Mouse (Mus musculus) liver, postnatal 0 days (tissue): ENCODE data around the gene Slc12a8. TPM values are rescaled to one million over a fixed set of nuclear protein-coding genes. Genes with fewer than 3 reads are reported as not detected.

ENCODE experiments used
- ATAC-seq: fragments of 200-750 bp; cut with Nextera tagmentation; 2 replicates; pipeline ENCODE4 v1.8.0; 2017; ENCODE audit warnings: mild to moderate bottlenecking, moderate library complexity
- DNase-seq: peaks from one replicate; pipeline ENCODE4 v3.0.0-alpha.2; 2016
- H3K27ac ChIP-seq: fragments of 300-500 bp; sonication (generic); 2 replicates; pipeline ENCODE4 v1.5.1; 2014; ENCODE audit warnings: antibody characterized with exemption, moderate library complexity, mild to moderate bottlenecking, low read depth
- H3K27me3 ChIP-seq: fragments of 300-500 bp; sonication (generic); 2 replicates; pipeline ENCODE4 v1.6.1; 2014; ENCODE audit warnings: low read length, control low read depth, mixed read lengths; ENCODE audit not compliant: insufficient read depth
- H3K36me3 ChIP-seq: fragments of 300-500 bp; sonication (generic); replicated peaks from 2 replicates; pipeline ENCODE4 v1.6.1; 2014; ENCODE audit warnings: mild to moderate bottlenecking, control low read depth, low read length, moderate library complexity, mixed read lengths; ENCODE audit not compliant: insufficient read depth
- H3K4me1 ChIP-seq: fragments of 300-500 bp; sonication (generic); 2 replicates; pipeline ENCODE4 v1.6.1; 2014; ENCODE audit warnings: antibody characterized with exemption, mild to moderate bottlenecking, control low read depth; ENCODE audit not compliant: insufficient read depth
- H3K4me2 ChIP-seq: fragments of 300-500 bp; sonication (generic); 2 replicates; pipeline ENCODE4 v1.6.1; 2014; ENCODE audit warnings: low read depth, mild to moderate bottlenecking, low read length, moderate library complexity, mixed read lengths
- H3K4me3 ChIP-seq: fragments of 300-500 bp; sonication (generic); 2 replicates; pipeline ENCODE4 v1.5.1; 2014; ENCODE audit warnings: low read depth, low read length
- H3K9ac ChIP-seq: fragments of 300-500 bp; sonication (generic); replicated peaks from 2 replicates; pipeline ENCODE4 v1.6.1; 2014; ENCODE audit warnings: mild to moderate bottlenecking, moderate library complexity
- H3K9me3 ChIP-seq: fragments of 300-500 bp; sonication (generic); 2 replicates; pipeline ENCODE4 v1.6.1; 2016; ENCODE audit warnings: mild to moderate bottlenecking, control low read depth, low read length, mixed read lengths
- CTCF ChIP-seq: sonication (generic); IDR thresholded peaks from 2 replicates; pipeline ENCODE4 v1.5.1; 2016; ENCODE audit warnings: antibody characterized with exemption, low read depth
- EP300 ChIP-seq: IDR thresholded peaks from 2 replicates; pipeline ENCODE4 v1.6.1; 2016; ENCODE audit warnings: antibody characterized with exemption, low read depth, mild to moderate bottlenecking
- WGBS: fragments of 180-500 bp; shearing (Covaris S2); extraction: QIAGEN DNeasy Blood & Tissue Kit; methylation state at CpG from one replicate; pipeline ENCODE4 v1.1.7; 2014; ENCODE audit not compliant: insufficient replicate concordance; 5-methylcytosine and 5-hydroxymethylcytosine counted together
- polyA plus RNA-seq: library from polyadenylated mRNA; unstranded; fragments of >200 nt; fragmentation: Nextera tagmentation; extraction: Ambion mirVana; gene quantifications from 2 replicates; pipeline ENCODE4 v1.2.1, GENCODE M21; 2015

Slc12a8 gene
- polyA plus RNA-seq, 1 experiment from 2014 or later: 0.18 TPM

DNA sequence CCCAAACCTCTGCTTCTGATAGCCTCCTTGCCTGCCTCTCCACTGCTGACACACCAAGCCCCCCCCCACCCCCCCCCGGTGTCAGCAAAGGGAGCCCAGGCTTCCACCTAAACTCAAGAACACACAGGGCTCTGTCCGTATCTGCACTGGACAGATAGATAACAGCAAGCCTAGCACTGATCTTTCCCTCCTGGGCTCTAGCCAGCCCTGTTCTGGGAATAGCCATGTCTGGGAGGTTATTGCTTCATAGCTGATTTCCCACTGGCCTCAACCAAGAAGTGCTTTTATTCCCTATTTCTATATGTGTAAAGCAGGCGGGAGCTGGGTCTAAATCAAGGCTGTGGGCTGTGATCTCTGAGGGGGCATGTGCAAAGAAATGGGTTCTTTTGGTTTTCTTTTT is 61.3 kb downstream of the Slc12a8 start:
- TF ChIP-seq EP300 (no peak), CTCF (no peak)
- DNase-seq (no peak), ATAC-seq (no peak)

GRCm38 (mm10) chr16:33580331-33580730 is 63.2 kb downstream of the Slc12a8 start:
- WGBS: 66% methylated on average over 2 of the region's 2 CpGs
- Histone ChIP-seq H3K27ac (peak overlapping the region; percentile 29; the same call in 1 of the 2 replicates), H3K4me1 (peaks cover 8% of the 10 kb centered on the region), H3K36me3 (no peaks in the 10 kb centered on the region), H3K27me3 (no peaks in the 10 kb centered on the region), H3K4me2 (no peak overlapping the region), H3K4me3 (no peak overlapping the region), H3K9me3 (no peaks in the 10 kb centered on the region), H3K9ac (no peak overlapping the region)
- no peak for ATAC-seq
- DNase-seq: no peak
- TF ChIP-seq EP300: no peak
- TF ChIP-seq CTCF: no peak

More for the DNA sequence above, 61.3 kb downstream of the Slc12a8 start:
- no peak overlapping the region for H3K4me2 ChIP-seq
- no peak overlapping the region for H3K9ac ChIP-seq
- H3K27me3 ChIP-seq: no peaks in the 10 kb centered on the region
- H3K27ac ChIP-seq: no peak overlapping the region
- H3K4me3 ChIP-seq: no peak overlapping the region
- 58% methylated on average over 3 of the region's 3 CpGs for WGBS
- H3K4me1 ChIP-seq: 0 out of 2 replicates have a peak, but pooled peaks cover 2% of the 10 kb centered on the region
- H3K36me3 ChIP-seq: no peaks in the 10 kb centered on the region
- H3K9me3 ChIP-seq: no peaks in the 10 kb centered on the region

DNA sequence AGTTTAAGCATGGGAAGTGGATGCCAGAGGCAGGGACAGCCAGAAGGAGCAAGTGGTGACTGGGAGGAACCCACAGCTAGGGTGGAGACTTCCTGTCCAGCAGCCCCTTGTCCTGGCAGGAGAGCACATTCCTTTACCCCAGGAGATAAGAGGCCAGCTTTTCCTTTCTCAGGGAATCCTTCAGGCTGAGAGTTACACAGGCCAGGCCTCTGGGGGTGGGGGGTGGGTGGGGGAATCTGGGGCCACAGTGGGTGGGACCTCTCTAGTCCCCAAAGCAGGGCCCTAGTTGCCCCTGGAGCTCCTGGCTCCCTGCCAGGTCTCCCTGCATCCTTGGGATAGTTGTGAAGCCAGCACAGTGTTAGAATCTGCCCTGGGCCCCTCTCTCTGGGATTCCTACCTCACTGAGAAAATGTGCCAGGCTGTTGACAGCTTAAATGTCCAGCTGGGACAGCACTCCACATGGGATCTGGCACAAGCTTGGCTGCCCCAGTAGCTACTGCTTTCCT is 63.7 kb downstream of the Slc12a8 start:
- no peak overlapping the region for H3K4me3 ChIP-seq
- ATAC-seq (peak; percentile 28; the same call in 1 of the 2 replicates), DNase-seq (peak; percentile 35)
- H3K36me3 ChIP-seq: no peaks in the 10 kb centered on the region
- H3K4me2 ChIP-seq: no peak overlapping the region
- peak overlapping the region; percentile 55 for H3K27ac ChIP-seq
- no peak overlapping the region for H3K9ac ChIP-seq
- peaks cover 8% of the 10 kb centered on the region for H3K4me1 ChIP-seq
- no peaks in the 10 kb centered on the region for H3K9me3 ChIP-seq
- H3K27me3 ChIP-seq: no peaks in the 10 kb centered on the region
- peak; percentile 48; the same call in 1 of the 2 replicates for TF ChIP-seq EP300
- TF ChIP-seq CTCF: no peak

DNA sequence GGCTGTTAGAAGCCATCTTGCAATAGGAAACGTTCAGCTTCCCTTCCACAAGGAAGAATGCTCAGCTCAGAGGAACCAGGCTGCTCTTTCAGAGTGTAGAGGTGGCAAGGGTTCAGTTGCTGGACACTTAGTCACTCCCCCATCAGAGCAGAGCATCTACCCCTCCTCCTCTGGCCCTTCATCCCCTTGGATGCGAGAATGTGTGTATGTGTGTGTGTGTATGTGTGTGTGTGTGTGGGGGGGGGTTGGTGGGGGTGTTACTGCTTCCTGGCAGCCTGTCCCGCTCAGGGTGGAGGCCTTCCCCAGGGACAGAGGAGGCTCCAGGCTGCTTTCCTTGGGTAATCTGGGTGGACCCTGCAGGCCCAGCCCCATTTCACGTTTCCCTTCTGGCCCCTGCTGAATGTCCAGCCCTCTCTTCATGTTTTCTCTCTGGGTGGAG is 64.6 kb downstream of the Slc12a8 start:
- DNase-seq (no peak), ATAC-seq (0 out of 2 replicates have a peak, but pooled peaks have one; percentile 18)
- WGBS: 46% methylated on average over 4 of the region's 4 CpGs
- Histone ChIP-seq H3K9ac (no peak overlapping the region), H3K4me2 (no peak overlapping the region), H3K4me3 (no peak overlapping the region), H3K36me3 (no peaks in the 10 kb centered on the region), H3K27ac (peak overlapping the region; percentile 55), H3K9me3 (no peaks in the 10 kb centered on the region), H3K4me1 (peaks cover 8% of the 10 kb centered on the region), H3K27me3 (no peaks in the 10 kb centered on the region)
- TF ChIP-seq EP300 (no peak), CTCF (no peak)

GRCm38 (mm10) chr16:33582495-33582894 is 65.4 kb downstream of the Slc12a8 start:
- no peak overlapping the region for H3K4me3 ChIP-seq
- no peaks in the 10 kb centered on the region for H3K36me3 ChIP-seq
- H3K4me1 ChIP-seq: peaks cover 8% of the 10 kb centered on the region
- no peak overlapping the region for H3K9ac ChIP-seq
- H3K27me3 ChIP-seq: no peaks in the 10 kb centered on the region
- no peak overlapping the region for H3K27ac ChIP-seq
- no peak for ATAC-seq
- no peak for DNase-seq
- WGBS: 58% methylated on average over 8 of the region's 8 CpGs
- H3K4me2 ChIP-seq: no peak overlapping the region
- no peaks in the 10 kb centered on the region for H3K9me3 ChIP-seq
- TF ChIP-seq CTCF (no peak), EP300 (no peak)

GRCm38 (mm10) chr16:33583333-33583732 is 66.2 kb downstream of the Slc12a8 start:
- no peak for TF ChIP-seq CTCF
- no peak for TF ChIP-seq EP300
- H3K4me1 ChIP-seq: peaks cover 8% of the 10 kb centered on the region
- no peaks in the 10 kb centered on the region for H3K36me3 ChIP-seq
- no peak overlapping the region for H3K4me3 ChIP-seq
- H3K9ac ChIP-seq: no peak overlapping the region
- ATAC-seq (no peak), DNase-seq (no peak)
- 0 out of 2 replicates have a peak overlapping the region, but pooled peaks have one; percentile 68 for H3K4me2 ChIP-seq
- no peaks in the 10 kb centered on the region for H3K27me3 ChIP-seq
- H3K9me3 ChIP-seq: no peaks in the 10 kb centered on the region
- 21% methylated on average over 3 of the region's 3 CpGs for WGBS
- H3K27ac ChIP-seq: peak overlapping the region; percentile 78
